Mouse (Mus musculus) hindbrain, postnatal 0 days (tissue): ENCODE measurements around the gene Disp2. TPM values are rescaled to one million over a fixed set of nuclear protein-coding genes. Genes with fewer than 3 reads are reported as not detected.

Experiments used
- ATAC-seq: fragments of 200-750 bp; cut with Nextera tagmentation; 2 replicates; pipeline ENCODE4 v1.8.0; 2017; ENCODE audit warnings: mild to moderate bottlenecking, moderate TSS enrichment, moderate library complexity
- DNase-seq: peaks from one replicate; pipeline ENCODE4 v3.0.0-alpha.2; 2015; ENCODE audit warnings: low spot score
- H3K27ac ChIP-seq: fragments of 300-500 bp; sonication (generic); 2 replicates; pipeline ENCODE4 v1.5.1; 2014; ENCODE audit warnings: mild to moderate bottlenecking
- H3K27me3 ChIP-seq: fragments of 300-500 bp; sonication (generic); 2 replicates; pipeline ENCODE4 v1.6.1; 2014; ENCODE audit warnings: low read length, mixed read lengths; ENCODE audit not compliant: insufficient read depth
- H3K36me3 ChIP-seq: fragments of 300-500 bp; sonication (generic); 2 replicates; pipeline ENCODE4 v1.6.1; 2014; ENCODE audit warnings: low read length, mixed read lengths; ENCODE audit not compliant: insufficient read depth
- H3K4me1 ChIP-seq: fragments of 300-500 bp; sonication (generic); 2 replicates; pipeline ENCODE4 v1.6.1; 2014; ENCODE audit warnings: antibody characterized with exemption, low read length, mixed read lengths; ENCODE audit not compliant: insufficient read depth
- H3K4me2 ChIP-seq: fragments of 300-500 bp; sonication (generic); 2 replicates; pipeline ENCODE4 v1.6.1; 2014; ENCODE audit warnings: low read depth, mild to moderate bottlenecking, low read length, moderate library complexity, mixed read lengths
- H3K4me3 ChIP-seq: fragments of 300-500 bp; sonication (generic); 2 replicates; pipeline ENCODE4 v1.5.1; 2014; ENCODE audit warnings: low read length
- H3K9ac ChIP-seq: fragments of 300-500 bp; sonication (generic); replicated peaks from 2 replicates; pipeline ENCODE4 v1.6.1; 2014; ENCODE audit warnings: mild to moderate bottlenecking, low read length, moderate library complexity, mixed read lengths
- H3K9me3 ChIP-seq: fragments of 300-500 bp; sonication (generic); 2 replicates; pipeline ENCODE4 v1.6.1; 2016; ENCODE audit warnings: low read length, mixed read lengths
- CTCF ChIP-seq: IDR thresholded peaks from 2 replicates; pipeline ENCODE4 v1.5.1; 2016; ENCODE audit warnings: antibody characterized with exemption, control low read depth, low read depth
- WGBS: fragments of 180-500 bp; shearing (Covaris S2); extraction: QIAGEN DNeasy Blood & Tissue Kit; methylation state at CpG from one replicate; pipeline ENCODE4 v1.1.7; 2014; 5-methylcytosine and 5-hydroxymethylcytosine counted together
- polyA plus RNA-seq: library from polyadenylated mRNA; unstranded; fragments of >200 nt; fragmentation: Nextera tagmentation; extraction: Ambion mirVana; gene quantifications from 2 replicates; pipeline ENCODE4 v1.2.1, GENCODE M21; 2015
- total RNA-seq: library from RNA; depleted of rRNA; stranded (reverse); fragments of >200 nt; gene quantifications from 2 replicates; pipeline ENCODE4 v1.2.3, GENCODE M21; 2014

Disp2 gene
- total and polyA plus RNA-seq, 2 experiments from 2014 or later: 70.4 to 175 TPM

- Histone ChIP-seq H3K4me1 (peaks cover 23% of the 10 kb centered on the region), H3K4me2 (no peak overlapping the region), H3K9ac (no peak overlapping the region), H3K27ac (no peak overlapping the region), H3K4me3 (no peak overlapping the region), H3K9me3 (no peaks in the 10 kb centered on the region), H3K27me3 (no peaks in the 10 kb centered on the region), H3K36me3 (no peaks in the 10 kb centered on the region)
- peak; percentile 33; the same call in 1 of the 2 replicates for ATAC-seq
- TF ChIP-seq CTCF: peak; percentile 79
- WGBS: 12% methylated on average over 8 of the region's 8 CpGs
- peak; percentile 85 for DNase-seq
Measured at GRCm38 (mm10) chr2:118759828-118760227, 19.7 kb upstream of the Disp2 start.

DNA sequence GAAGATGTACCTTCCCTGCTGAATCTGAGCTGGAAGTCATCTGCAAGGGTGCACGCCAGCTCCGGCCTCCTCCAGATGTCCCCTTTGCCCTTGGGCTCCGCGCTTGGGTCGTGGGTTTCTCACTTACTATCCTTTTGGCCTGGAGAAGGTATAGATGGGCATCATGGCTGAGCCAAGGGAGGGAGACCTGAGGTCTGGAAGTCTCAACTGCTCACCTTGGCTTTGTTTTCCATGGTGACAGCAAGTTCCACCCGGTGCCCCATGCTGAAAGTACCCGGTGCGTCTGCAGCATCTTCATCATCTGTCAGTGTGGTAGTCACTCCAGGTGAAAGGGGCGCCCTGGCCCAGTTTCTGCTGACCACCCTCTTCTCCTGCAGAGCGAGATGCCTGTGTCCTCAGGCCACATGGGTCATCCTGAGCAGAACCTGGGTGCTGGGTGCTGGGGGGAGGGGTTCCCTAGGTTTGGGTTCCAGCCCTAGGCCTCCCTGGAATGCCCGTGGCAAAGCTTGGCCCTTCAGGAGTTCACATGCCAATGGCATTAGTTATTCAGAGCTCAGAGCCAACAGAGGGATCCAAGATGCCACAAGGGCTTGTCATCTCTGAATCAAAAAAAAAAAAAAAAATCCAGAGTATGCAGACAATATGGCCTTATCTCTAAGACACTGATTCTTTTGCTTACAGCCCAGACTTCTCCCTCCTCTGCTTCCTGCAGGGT lies 19.1 kb upstream of the Disp2 start:
- Histone ChIP-seq H3K4me1 (peaks cover 23% of the 10 kb centered on the region), H3K4me2 (no peak overlapping the region), H3K27ac (no peak overlapping the region), H3K4me3 (no peak overlapping the region), H3K9me3 (no peaks in the 10 kb centered on the region), H3K27me3 (no peaks in the 10 kb centered on the region), H3K36me3 (no peaks in the 10 kb centered on the region), H3K9ac (no peak overlapping the region)
- TF ChIP-seq CTCF: no peak
- WGBS: 80% methylated on average over 11 of the region's 11 CpGs
- no peak for DNase-seq
- no peak for ATAC-seq

- H3K4me1 ChIP-seq: peaks cover 23% of the 10 kb centered on the region
- no peak overlapping the region for H3K9ac ChIP-seq
- H3K36me3 ChIP-seq: no peaks in the 10 kb centered on the region
- no peak overlapping the region for H3K4me3 ChIP-seq
- TF ChIP-seq CTCF: peak; percentile 45
- no peak for DNase-seq
- WGBS: 78% methylated on average over 12 of the region's 12 CpGs
- H3K9me3 ChIP-seq: no peaks in the 10 kb centered on the region
- peak overlapping the region; percentile 79 for H3K27ac ChIP-seq
- H3K4me2 ChIP-seq: peak overlapping the region; percentile 41; the same call in 1 of the 2 replicates
- no peaks in the 10 kb centered on the region for H3K27me3 ChIP-seq
- no peak for ATAC-seq
Measured at GRCm38 (mm10) chr2:118761358-118761757, 18.2 kb upstream of the Disp2 start.

- 6% methylated on average over 29 of the region's 29 CpGs for WGBS
- Histone ChIP-seq H3K4me3 (no peak within 1 kb of the TSS), H3K4me2 (peak within 1 kb of the TSS; percentile 41), H3K9ac (peak within 1 kb of the TSS; percentile 18; the same call in 1 of the 2 replicates), H3K36me3 (no peaks in the 10 kb centered on the region), H3K4me1 (peaks cover 23% of the 10 kb centered on the region), H3K27me3 (no peaks in the 10 kb centered on the region), H3K27ac (peak within 1 kb of the TSS; percentile 79), H3K9me3 (no peaks in the 10 kb centered on the region)
- ATAC-seq (peak; percentile 81), DNase-seq (peak; percentile 89)
- TF ChIP-seq CTCF: peak; percentile 13; the same call in 1 of the 2 replicates
Measured at GRCm38 (mm10) chr2:118761906-118762783, 17.4 kb upstream of the Disp2 start, which contains the start of gene Ccdc9b. Gene Ccdc9b (minus strand): TSS chr2:118762661.

DNA sequence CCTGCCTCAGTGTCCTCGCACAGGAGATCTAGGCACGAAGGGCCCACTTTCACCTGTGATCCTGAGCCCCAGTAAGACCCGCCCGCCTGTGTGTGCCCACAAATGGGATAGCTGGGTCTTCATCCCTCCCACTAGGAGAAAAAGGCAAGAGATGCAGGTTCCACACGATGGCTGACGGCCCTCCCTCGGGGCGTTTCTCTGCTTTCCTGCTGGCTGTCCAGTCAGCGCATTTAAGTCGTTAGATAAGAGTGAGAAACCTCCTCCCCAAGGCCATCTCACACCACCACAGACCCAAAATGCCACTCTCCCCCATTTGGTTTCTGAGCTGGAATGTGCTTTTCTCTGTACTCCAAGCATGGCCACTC lies 16.8 kb upstream of the Disp2 start:
- Histone ChIP-seq H3K9ac (0 out of 2 replicates have a peak overlapping the region, but pooled peaks have one; percentile 18), H3K9me3 (no peaks in the 10 kb centered on the region), H3K4me3 (no peak overlapping the region), H3K27ac (peak overlapping the region; percentile 79), H3K36me3 (no peaks in the 10 kb centered on the region), H3K4me1 (peaks cover 23% of the 10 kb centered on the region), H3K4me2 (peak overlapping the region; percentile 41), H3K27me3 (no peaks in the 10 kb centered on the region)
- TF ChIP-seq CTCF: no peak
- WGBS: 17% methylated on average over 10 of the region's 10 CpGs
- peak; percentile 38 for DNase-seq
- no peak for ATAC-seq

DNA sequence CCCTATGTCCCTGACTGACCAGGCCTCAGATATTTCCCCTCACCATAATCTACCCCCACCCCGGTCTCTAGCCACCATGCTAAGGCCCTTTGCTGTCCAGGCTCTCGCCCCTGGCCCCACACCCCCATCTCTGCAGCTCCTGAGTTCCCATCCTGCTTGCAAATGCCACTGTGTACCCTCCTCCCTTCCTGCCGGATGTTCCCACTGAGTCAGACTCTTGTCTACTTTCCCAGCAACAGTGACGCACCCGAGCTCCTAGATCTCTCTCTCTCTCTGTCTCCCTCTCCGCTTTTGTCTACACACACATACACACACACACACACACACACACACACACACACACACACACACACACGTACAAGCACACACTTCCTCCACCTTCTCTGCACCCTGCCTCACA lies 16.1 kb upstream of the Disp2 start:
- ATAC-seq: no peak
- DNase-seq: no peak
- TF ChIP-seq CTCF: no peak
- Histone ChIP-seq H3K4me3 (no peak overlapping the region), H3K4me2 (no peak overlapping the region), H3K36me3 (no peaks in the 10 kb centered on the region), H3K4me1 (peaks cover 23% of the 10 kb centered on the region), H3K27me3 (no peaks in the 10 kb centered on the region), H3K27ac (peak overlapping the region; percentile 79; the same call in 1 of the 2 replicates), H3K9ac (no peak overlapping the region), H3K9me3 (no peaks in the 10 kb centered on the region)
- WGBS: 62% methylated on average over 7 of the region's 7 CpGs
